Mouse (Mus musculus) lung, postnatal 0 days (tissue): ENCODE measurements at regions not wholly inside any gene's neighbourhood (a gene's known extent, or its start where the extent isn't known, plus 50 kb on each side); places are given as distances from the start of the nearest gene placed in this dataset.

Experiments
- CTCF ChIP-seq: IDR thresholded peaks from 2 replicates; pipeline ENCODE4 v1.5.1; 2016; ENCODE audit warnings: antibody characterized with exemption, mild to moderate bottlenecking
- EP300 ChIP-seq: IDR thresholded peaks from 2 replicates; pipeline ENCODE4 v1.6.1; 2016; ENCODE audit warnings: antibody characterized with exemption, mild to moderate bottlenecking, control low read depth

GRCm38 (mm10) chr12:29015200-29015862, 263.7 kb downstream of the Eipr1 start:
- no peak for TF ChIP-seq CTCF
- TF ChIP-seq EP300, result no peak
